In the genomic region with DNA sequence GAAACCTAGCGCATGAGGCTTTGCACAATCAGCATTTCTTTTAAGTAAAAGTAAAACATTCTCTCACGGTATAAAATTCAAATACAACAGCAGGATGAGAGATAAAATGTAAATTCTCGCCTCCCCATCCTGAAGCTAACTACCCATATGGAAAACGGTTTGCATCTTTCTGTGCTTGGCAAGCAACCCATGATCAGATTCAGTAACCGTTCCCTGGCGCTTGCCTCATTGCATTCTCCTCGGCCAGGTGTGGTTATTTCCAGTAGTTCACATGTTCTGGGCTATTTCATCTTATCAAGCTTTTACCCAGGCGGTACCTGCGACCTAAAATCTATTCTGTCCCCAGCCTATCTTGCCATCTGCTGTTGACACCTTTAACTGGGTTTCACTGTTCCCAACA, we compare ENCODE assay signal across 17 mouse cellular contexts.
"Had no signal": no experiment of that assay in that cellular context is flagged by ENCODE, and none has a peak within 500 bp of the region (broad histone marks: within the 10 kb centered on the region; RNA-seq: fewer than 3 reads in every experiment).

No protein-coding gene starts in this region.

- H3K4me3 ChIP-seq: midbrain, embryonic 10.5 days; midbrain, embryonic 12.5 days; myocyte; neural tube, embryonic 13.5 days; neural tube, embryonic 15.5 days had no signal

- DNase-seq: lung, embryonic 14.5 days; lung, postnatal 10 days; lung, postnatal 4 days; midbrain, embryonic 14.5 days; retina, postnatal 1 day; right cerebral cortex, adult 18-20 months; right cerebral cortex, postnatal 4 days; spleen, adult 18-20 months; thymus, adult 18-20 months; thymus, postnatal 14 days; thymus, postnatal 36 days had no signal

- H3K27ac ChIP-seq: midbrain, embryonic 10.5 days; midbrain, embryonic 12.5 days; neural tube, embryonic 13.5 days; neural tube, embryonic 15.5 days had no signal

- ATAC-seq: midbrain, embryonic 16.5 days had no signal
